Comparison of ENCODE assay signal across 13 mouse cellular contexts in genomic region chr14:20958971-20959370, GRCm38 (mm10).
"Had no signal": no experiment of that assay in that cellular context is flagged by ENCODE, and none has a peak within 500 bp of the region (broad histone marks: within the 10 kb centered on the region; RNA-seq: fewer than 3 reads in every experiment).

No protein-coding gene starts in this region.

- H3K27me3 ChIP-seq: liver, embryonic 13.5 days; megakaryocyte, embryonic 14.5 days had no signal

- H3K9ac ChIP-seq: liver, embryonic 13.5 days had no signal

- H3K36me3 ChIP-seq: liver, embryonic 13.5 days had no signal

- DNase-seq: kidney, adult 2 months; kidney, postnatal 25 days; layer of hippocampus, adult 9-11 months; liver, embryonic 13.5 days; midbrain, embryonic 14.5 days; right cerebral cortex, postnatal 25 days; thymus, adult 18-20 months; thymus, postnatal 36 days had no signal

- ATAC-seq: intestine, postnatal 0 days had no signal

- H3K4me3 ChIP-seq: layer of hippocampus, adult 2 months; liver, embryonic 13.5 days; megakaryocyte, embryonic 14.5 days had no signal

- H3K27ac ChIP-seq: kidney, postnatal 0 days; layer of hippocampus, adult 2 months; liver, embryonic 13.5 days had no signal

- H3K4me2 ChIP-seq: liver, embryonic 13.5 days; midbrain, embryonic 11.5 days had no signal

- H3K9me3 ChIP-seq: liver, embryonic 13.5 days; megakaryocyte, embryonic 14.5 days had no signal
